Mouse (Mus musculus) left cerebral cortex, adult 2 months (tissue): ENCODE results near the gene Rassf9. TPM values are rescaled to one million over a fixed set of nuclear protein-coding genes. Genes with fewer than 3 reads are reported as not detected.
A peak's percentile ranks its signal among the peaks of the same experiment; 100 is the strongest.

Source experiments
- DNase-seq, 2 experiments: peaks; one replicate each; pipeline ENCODE4 v3.0.0; 2021 to 2022; ENCODE audit warnings: low spot score in 2 of 2, mixed read lengths in 1 of 2; ENCODE audit errors: extremely low spot score in 1 of 2
- H3K27ac ChIP-seq: fragments of 200-600 bp; 2 replicates; pipeline ENCODE4 v1.8.1; 2022
- H3K4me3 ChIP-seq: fragments of 200-600 bp; 2 replicates; pipeline ENCODE4 v1.8.1; 2022
- CTCF ChIP-seq: fragments of 200-600 bp; IDR thresholded peaks from 2 replicates; pipeline ENCODE4 v1.8.1; 2022; ENCODE audit warnings: antibody characterized with exemption, mild to moderate bottlenecking, moderate library complexity
- intact Hi-C: fragments of 180-260 bp; cut with DNase I; formaldehyde crosslinking; loops from one replicate; pipeline ENCODE4 v1.15.1; 2025
- long read RNA-seq, 2 experiments: library from polyadenylated mRNA; stranded (forward); transcript quantifications; one replicate each; pipeline ENCODE4 v2.0.0; 2021; ENCODE audit warnings: borderline mapping rate in 2 of 2
- total RNA-seq, 2 experiments: library from RNA; stranded (reverse); gene quantifications; 2 replicates each; pipeline ENCODE4 v1.2.3; 2021

Gene Rassf9
- total RNA-seq, result 1 to 10 TPM; 1.2 to 2.5 TPM
- long read RNA-seq, experiment 1, result 0 reads
- long read RNA-seq, experiment 2, result 0 reads

DNA sequence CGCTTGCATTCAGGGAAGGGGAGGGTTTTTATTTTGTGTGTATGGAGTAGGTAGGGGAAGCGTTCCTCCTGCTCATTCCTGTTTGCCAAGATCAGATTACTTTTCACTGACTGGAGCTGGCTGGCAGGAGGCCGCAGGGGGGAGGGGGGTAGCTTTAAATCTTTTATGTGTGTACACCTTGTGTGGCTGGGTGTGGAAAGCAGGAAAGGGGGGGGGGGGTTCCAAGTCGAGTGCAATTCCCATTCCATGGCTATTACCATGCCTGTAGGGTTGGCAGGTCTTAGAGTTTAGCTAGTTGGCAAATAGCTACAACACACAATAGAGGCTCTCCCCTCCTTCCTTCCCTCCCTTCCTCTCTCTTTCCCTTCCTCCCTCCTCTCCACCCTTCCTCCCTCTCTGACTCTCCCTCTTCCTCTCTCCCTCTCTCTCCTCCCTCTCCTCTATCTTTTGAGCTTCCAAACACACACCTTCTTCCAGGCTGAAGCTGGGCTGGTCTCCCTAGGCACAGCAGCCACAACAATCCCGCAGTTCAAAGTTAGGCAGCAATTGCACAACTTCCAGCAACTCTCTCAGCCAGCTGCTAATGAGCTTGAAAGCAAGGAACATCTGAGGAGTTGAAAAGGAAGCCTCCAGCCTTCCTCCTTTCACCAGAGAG is at the start of gene Rassf9:
Rassf9 (plus strand) TSS at position 416 of the 655 bp plus-strand sequence.
- no peak for TF ChIP-seq CTCF
- H3K4me3 ChIP-seq, result peak within 1 kb of the TSS; percentile 23
- DNase-seq, result no peak
- H3K27ac ChIP-seq, result peak within 1 kb of the TSS; percentile 44
- intact Hi-C loops, result no loop called here

DNA sequence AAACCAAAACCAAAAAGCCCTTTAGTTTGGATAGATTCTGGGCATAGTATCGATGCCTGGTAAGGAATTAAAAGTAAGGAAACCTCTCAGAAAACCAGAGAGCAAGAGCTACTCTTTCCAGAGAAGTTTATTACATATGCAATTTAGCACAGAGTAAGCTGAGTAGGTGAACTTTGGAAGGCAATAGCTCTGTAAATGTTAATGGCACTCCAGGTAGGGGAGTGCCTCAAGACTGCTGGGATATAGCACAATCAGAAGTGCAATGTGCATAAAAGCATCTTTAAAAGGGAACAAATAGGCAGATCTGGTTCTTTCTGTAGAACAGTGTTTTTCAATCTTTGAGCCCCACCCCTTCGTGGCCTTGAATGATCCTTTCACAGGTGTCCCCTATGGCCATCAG is 42.6 kb upstream of the Rassf9 start:
- intact Hi-C loops, result no loop called here
- H3K4me3 ChIP-seq, result no peak overlapping the region
- H3K27ac ChIP-seq, result no peak overlapping the region
- no peak for TF ChIP-seq CTCF
- no peak for DNase-seq

DNA sequence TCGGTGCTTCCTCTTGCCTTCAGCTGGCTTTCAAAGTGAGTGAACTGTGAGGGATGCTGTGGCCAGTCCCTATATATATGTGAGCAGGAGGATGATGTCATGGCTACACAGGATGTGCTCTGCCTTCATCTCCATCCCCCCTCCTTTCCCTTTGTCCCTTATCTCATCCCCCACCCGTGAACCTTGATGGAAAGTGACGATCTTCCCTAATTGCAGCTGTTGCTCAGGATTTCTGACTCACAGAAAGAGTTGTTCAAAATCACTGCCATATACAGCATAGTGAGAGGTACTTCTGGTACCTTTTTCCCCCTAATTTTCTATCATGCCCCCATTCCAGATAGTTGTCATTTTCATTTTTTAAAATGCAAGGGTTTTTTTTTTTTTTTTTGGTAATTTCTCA is 21.6 kb upstream of the Rassf9 start, which contains the start of gene Nts:
Nts (minus strand) TSS at position 101 of the 400 bp plus-strand sequence.
- intact Hi-C loops, result no loop called here
- TF ChIP-seq CTCF, result no peak
- H3K4me3 ChIP-seq, result no peak within 1 kb of the TSS
- no peak for DNase-seq
- no peak within 1 kb of the TSS for H3K27ac ChIP-seq

DNA sequence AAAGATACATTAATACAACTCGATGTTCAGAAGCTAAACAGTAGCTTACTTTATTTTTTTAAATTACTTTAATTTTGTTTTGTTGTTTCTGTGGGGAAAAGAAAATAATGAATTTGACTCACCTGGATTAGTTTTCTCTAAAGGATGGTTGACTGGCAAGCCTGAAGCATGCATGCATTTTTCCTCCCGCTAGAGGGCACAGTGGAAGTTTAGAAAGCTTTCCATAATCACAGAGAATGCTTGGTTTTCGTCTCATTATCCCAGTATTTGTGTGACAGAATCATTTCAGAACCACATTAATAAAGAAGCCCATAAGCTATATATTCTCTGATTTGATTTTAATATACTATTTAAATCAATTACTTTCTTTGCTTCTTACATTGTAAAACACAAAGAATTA is 20.2 kb upstream of the Rassf9 start:
- intact Hi-C loops, result loop anchor here (2.0 kb wide), 1 partner anchor 333 kb away; no protein-coding TSS in a partner anchor
- Histone ChIP-seq H3K4me3 (no peak overlapping the region), H3K27ac (no peak overlapping the region)
- peak; percentile 31 to 65 for DNase-seq
- TF ChIP-seq CTCF, result peak; percentile 85

DNA sequence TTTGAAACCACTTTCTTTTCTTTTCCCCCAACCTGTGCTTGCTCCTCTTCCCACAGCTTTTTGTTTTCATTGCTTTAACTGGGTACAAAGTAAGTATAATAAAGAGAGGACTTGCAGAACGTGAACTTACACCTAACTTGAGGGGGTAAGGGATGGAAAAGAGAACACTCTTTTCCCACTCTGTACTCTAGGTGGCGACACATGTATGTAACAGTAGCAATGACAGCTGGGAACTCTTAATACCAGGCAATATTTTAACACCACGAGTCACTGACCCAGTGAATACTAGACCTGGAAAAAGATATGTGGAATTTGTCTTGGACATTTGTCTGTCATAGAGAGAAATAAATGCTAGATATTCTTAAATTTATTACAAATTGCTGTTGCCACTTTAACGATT is 13.3 kb upstream of the Rassf9 start:
- TF ChIP-seq CTCF, result peak; percentile 76
- intact Hi-C loops, result loop anchor here (2.0 kb wide), 2 partner anchors 236 to 324 kb away; no protein-coding TSS in a partner anchor
- no peak for DNase-seq
- Histone ChIP-seq H3K4me3 (no peak overlapping the region), H3K27ac (no peak overlapping the region)

DNA sequence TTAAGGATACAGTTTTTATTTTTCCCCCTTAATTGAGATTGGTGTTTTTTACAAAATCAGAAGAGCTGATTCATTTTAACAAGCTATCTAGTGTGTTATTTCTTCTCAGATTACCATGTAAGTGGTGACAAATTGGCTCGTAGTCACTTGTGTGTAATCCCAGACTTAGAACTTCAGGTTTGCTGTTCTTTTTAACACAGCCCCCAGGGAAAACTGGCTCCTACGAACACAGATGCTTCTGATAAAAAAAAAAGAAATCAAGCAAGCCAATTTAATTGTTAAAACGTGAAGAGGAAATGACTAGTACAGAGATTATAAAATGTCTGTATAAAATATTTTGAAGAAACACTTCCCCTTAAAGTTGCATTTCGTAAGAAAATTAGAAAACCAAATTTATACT is 4.6 kb upstream of the Rassf9 start:
- TF ChIP-seq CTCF, result no peak
- no peak overlapping the region for H3K4me3 ChIP-seq
- intact Hi-C loops, result no loop called here
- H3K27ac ChIP-seq, result no peak overlapping the region
- no peak for DNase-seq

DNA sequence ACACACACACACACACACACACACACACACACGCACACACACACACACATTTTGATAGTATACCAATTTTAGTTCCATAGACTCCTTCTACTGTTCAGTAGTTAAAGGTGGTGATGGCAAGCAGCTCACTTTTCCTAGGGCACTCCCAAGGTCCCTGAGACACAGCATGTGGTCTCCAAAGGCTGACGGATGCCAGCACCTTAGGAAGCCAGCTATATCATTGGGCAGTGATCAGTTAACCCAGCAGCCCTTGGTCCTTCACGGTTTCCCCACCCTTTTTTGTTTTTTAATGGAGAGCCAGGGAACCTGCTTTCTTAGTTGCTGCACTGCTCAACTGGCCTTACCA is 588 bp upstream of the Rassf9 start:
- TF ChIP-seq CTCF, result no peak
- DNase-seq, result no peak
- Histone ChIP-seq H3K4me3 (no peak overlapping the region), H3K27ac (no peak overlapping the region)
- intact Hi-C loops, result no loop called here

DNA sequence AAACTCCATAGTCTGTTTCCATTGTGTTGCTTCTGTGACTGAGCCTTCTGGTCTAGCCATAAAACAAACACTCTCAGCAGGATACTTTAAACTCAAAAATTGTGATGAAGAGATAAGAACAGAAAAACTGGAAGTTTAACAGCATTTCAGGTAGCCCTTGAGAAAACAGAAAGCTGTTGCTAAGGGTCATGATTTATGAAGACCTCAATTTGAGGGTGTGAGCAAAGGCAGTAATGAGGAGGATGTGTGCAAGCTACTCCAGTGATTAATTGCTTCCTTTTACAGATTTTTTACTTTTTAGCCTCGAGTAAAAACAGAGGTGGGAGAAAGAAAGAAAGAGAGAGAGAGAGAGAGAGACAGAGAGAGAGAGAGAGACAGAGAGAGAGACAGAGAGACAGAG is 2.1 kb downstream of the Rassf9 start:
- no peak for DNase-seq
- intact Hi-C loops, result no loop called here
- TF ChIP-seq CTCF, result no peak

DNA sequence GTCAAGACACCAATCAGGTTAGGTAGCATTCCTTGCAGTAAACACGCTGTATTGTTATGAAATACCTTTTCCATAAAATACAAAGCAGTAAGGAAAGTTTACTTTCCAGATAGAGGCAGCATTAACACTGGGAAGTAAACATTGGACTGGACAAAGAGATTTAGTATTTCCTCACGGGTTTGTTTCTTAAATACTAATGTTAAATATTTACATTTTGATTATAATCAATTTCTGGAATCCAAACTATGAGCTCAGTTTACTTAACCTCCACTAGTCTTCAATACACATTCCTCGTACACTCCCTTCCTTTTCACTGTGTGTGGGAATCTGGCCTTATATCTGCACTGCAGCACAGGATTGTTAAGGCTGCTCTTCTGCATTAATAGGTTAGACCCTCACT is 15.9 kb downstream of the Rassf9 start:
- H3K27ac ChIP-seq, result no peak overlapping the region
- no peak overlapping the region for H3K4me3 ChIP-seq
- intact Hi-C loops, result no loop called here
- no peak for DNase-seq
- TF ChIP-seq CTCF, result no peak

More for the DNA sequence above, 2.1 kb downstream of the Rassf9 start:
- Histone ChIP-seq H3K27ac (no peak overlapping the region), H3K4me3 (no peak overlapping the region)

DNA sequence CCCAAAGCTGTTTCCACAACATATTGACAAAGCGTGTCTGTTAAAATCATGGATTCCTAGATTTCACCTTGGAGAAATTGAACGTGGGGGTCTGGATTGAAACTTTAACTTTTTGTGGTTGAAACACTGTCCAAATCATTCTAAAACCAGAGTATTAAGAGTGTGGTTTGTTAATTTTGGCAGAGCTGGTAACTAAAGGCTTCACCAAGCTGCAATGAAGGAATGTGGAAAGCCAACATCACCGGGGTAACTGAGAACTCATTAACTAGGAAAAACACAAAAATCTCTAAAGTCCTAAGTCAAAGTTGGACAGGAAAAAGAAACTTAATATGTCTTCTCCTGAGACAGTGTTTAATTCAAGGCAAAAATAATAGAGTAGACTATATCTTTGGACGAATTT is 41.9 kb downstream of the Rassf9 start:
- Histone ChIP-seq H3K27ac (no peak overlapping the region), H3K4me3 (no peak overlapping the region)
- TF ChIP-seq CTCF, result no peak
- intact Hi-C loops, result no loop called here
- no peak for DNase-seq

DNA sequence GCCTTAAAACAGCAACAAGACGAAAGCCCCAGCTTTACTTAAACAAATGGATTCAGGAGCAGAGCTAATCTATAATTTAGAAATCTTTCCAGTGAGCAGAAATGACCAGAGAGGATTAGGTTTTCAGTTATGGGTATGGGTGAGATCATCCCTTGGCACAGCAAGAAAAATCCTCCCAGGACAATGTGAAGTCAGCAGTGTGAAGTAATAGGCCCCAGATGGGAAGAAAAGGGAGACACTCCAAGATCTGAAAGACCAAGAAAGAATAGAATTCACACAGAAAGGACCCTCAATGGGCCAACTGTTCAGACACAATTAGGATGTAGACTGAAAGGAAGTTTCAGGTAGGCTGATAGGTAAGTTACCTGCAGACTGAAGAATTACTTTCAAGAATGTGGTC is 50.5 kb downstream of the Rassf9 start:
- no peak for DNase-seq
- no peak overlapping the region for H3K27ac ChIP-seq
- no peak for TF ChIP-seq CTCF
- H3K4me3 ChIP-seq, result no peak overlapping the region
- intact Hi-C loops, result no loop called here

DNA sequence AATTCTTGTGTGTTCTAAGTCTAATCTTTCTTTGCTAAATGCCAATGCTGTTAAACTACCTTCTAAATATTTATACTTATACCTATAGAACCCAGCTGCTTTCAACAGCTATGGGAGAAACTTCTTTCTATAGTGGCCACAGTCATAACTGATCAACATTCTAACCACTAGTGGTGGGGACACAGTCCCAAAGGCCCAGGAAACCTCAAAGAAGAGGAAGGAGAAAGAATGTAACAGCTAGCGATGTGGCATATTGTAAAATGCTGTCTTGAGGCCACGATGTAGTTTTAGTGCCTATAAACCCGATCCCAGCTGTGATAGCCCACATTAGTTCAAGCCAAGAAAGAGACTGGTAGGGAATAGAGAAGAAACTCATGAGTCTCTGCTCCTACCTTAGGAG is 65.9 kb downstream of the Rassf9 start:
- no peak for TF ChIP-seq CTCF
- intact Hi-C loops, result no loop called here
- DNase-seq, result no peak
- no peak overlapping the region for H3K27ac ChIP-seq
- no peak overlapping the region for H3K4me3 ChIP-seq

DNA sequence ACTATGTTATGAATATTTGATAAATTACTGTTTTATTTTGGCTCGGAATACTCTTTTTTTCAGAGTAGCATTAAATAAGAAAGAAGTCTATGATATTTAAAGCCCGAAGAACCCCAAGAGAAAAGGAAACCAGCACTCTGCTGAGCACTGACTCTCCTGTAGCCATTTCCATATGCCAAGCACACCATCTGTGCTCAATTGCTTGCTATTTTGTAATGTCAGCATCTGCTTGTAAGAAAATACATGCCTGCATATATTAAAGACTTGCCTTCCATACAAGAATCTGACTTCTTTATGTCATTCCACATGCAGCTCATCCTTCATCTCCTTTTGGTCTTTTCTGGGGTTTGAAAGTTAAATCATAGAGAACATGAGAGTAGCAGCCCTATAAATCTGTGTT is 82.3 kb downstream of the Rassf9 start:
- no peak for TF ChIP-seq CTCF
- DNase-seq, result no peak
- H3K27ac ChIP-seq, result no peak overlapping the region
- intact Hi-C loops, result no loop called here
- H3K4me3 ChIP-seq, result no peak overlapping the region

Other genes starting within 250 kb of the Rassf9 start
- gene Nts, start 21.7 kb upstream of the Rassf9 start, total RNA-seq, result 10 to 100 TPM in 1 of 2 experiments, 1 to 10 TPM in 1; 3.9 to 11.6 TPM